Mouse (Mus musculus) midbrain, postnatal 0 days (tissue): ENCODE results near the gene Meltf. TPM values are rescaled to one million over a fixed set of nuclear protein-coding genes. Genes with fewer than 3 reads are reported as not detected.

Experiments
- ATAC-seq: fragments of 200-750 bp; cut with Nextera tagmentation; 2 replicates; pipeline ENCODE4 v1.8.0; 2017; ENCODE audit warnings: moderate number of reproducible peaks, mild to moderate bottlenecking, moderate TSS enrichment, moderate library complexity; ENCODE audit not compliant: low FRiP score
- DNase-seq: peaks from one replicate; pipeline ENCODE4 v3.0.0-alpha.2; 2015; ENCODE audit warnings: low spot score
- H3K27ac ChIP-seq: fragments of 300-500 bp; sonication (generic); 2 replicates; pipeline ENCODE4 v1.5.1; 2014; ENCODE audit warnings: low read depth, mild to moderate bottlenecking, low read length, mixed read lengths
- H3K27me3 ChIP-seq: fragments of 300-500 bp; sonication (generic); 2 replicates; pipeline ENCODE4 v1.6.1; 2014; ENCODE audit warnings: low read length, control low read depth, mixed read lengths; ENCODE audit not compliant: insufficient read depth
- H3K36me3 ChIP-seq: fragments of 300-500 bp; sonication (generic); 2 replicates; pipeline ENCODE4 v1.6.1; 2014; ENCODE audit warnings: low read length, control low read depth, mixed read lengths; ENCODE audit not compliant: insufficient read depth
- H3K4me1 ChIP-seq: fragments of 300-500 bp; sonication (generic); 2 replicates; pipeline ENCODE4 v1.6.1; 2014; ENCODE audit warnings: mild to moderate bottlenecking, control low read depth, antibody characterized with exemption, low read length, mixed read lengths; ENCODE audit not compliant: insufficient read depth
- H3K4me2 ChIP-seq: fragments of 300-500 bp; sonication (generic); 2 replicates; pipeline ENCODE4 v1.6.1; 2014; ENCODE audit warnings: low read depth, mild to moderate bottlenecking, low read length, mixed read lengths; ENCODE audit not compliant: poor library complexity, severe bottlenecking
- H3K4me3 ChIP-seq: fragments of 300-500 bp; sonication (generic); 2 replicates; pipeline ENCODE4 v1.5.1; 2014; ENCODE audit warnings: low read depth, mild to moderate bottlenecking, low read length, moderate library complexity
- H3K9ac ChIP-seq: fragments of 300-500 bp; sonication (generic); replicated peaks from 2 replicates; pipeline ENCODE4 v1.6.1; 2014; ENCODE audit warnings: mild to moderate bottlenecking, low read length, moderate library complexity, mixed read lengths; ENCODE audit not compliant: poor library complexity, severe bottlenecking
- H3K9me3 ChIP-seq: fragments of 300-500 bp; sonication (generic); 2 replicates; pipeline ENCODE4 v1.6.1; 2016; ENCODE audit warnings: low read length, control low read depth
- CTCF ChIP-seq: IDR thresholded peaks from 2 replicates; pipeline ENCODE4 v1.5.1; 2016; ENCODE audit warnings: antibody characterized with exemption, mild to moderate bottlenecking
- whole genome bisulfite sequencing: fragments of 180-500 bp; shearing (Covaris S2); extraction: QIAGEN DNeasy Blood & Tissue Kit; methylation state at CpG from one replicate; pipeline ENCODE4 v1.1.7; 2014; 5-methylcytosine and 5-hydroxymethylcytosine counted together
- polyA plus RNA-seq: library from polyadenylated mRNA; unstranded; fragments of >200 nt; fragmentation: Nextera tagmentation; extraction: Ambion mirVana; gene quantifications from 2 replicates; pipeline ENCODE4 v1.2.1, GENCODE M21; 2015
- total RNA-seq: library from RNA; depleted of rRNA; stranded (reverse); fragments of >200 nt; gene quantifications from 2 replicates; pipeline ENCODE4 v1.2.3, GENCODE M21; 2014

The Meltf gene
- total and polyA plus RNA-seq, 2 experiments from 2014 or later = 0.22 to 0.25 TPM

GRCm38 (mm10) chr16:31837362-31837761 lies 41.2 kb upstream of the Meltf start:
- DNase-seq = no peak

DNA sequence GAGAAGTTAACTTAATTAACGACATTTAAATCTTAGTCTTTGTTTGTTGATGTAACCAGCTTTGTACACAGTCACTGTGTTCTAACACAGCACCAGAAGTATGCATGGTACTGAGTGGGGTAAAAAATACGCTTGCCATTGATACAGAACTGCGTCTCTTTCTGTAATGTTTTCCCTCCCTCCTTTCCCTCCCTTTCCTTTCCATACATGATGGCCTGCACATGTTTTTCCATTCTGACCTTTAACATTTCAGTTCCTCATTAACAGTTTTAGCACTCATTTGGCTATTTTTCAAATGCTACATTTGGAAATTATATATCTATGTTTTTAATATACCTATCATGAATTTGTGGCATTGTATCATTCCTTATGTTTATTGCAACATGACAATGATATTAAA lies 34.4 kb upstream of the Meltf start:
- Histone ChIP-seq H3K4me2 (no peak overlapping the region), H3K27ac (no peak overlapping the region), H3K27me3 (no peaks in the 10 kb centered on the region), H3K4me3 (no peak overlapping the region), H3K4me1 (no peaks in the 10 kb centered on the region), H3K9me3 (no peaks in the 10 kb centered on the region), H3K9ac (no peak overlapping the region), H3K36me3 (no peaks in the 10 kb centered on the region)
- no peak for TF ChIP-seq CTCF
- no peak for ATAC-seq
- 95% methylated on average over 3 of the region's 3 CpGs for WGBS
- DNase-seq = no peak

More at GRCm38 (mm10) chr16:31837362-31837761, 41.2 kb upstream of the Meltf start:
- Histone ChIP-seq H3K36me3 (no peaks in the 10 kb centered on the region), H3K9ac (no peak overlapping the region), H3K4me3 (no peak overlapping the region), H3K27ac (no peak overlapping the region), H3K27me3 (no peaks in the 10 kb centered on the region), H3K9me3 (no peaks in the 10 kb centered on the region), H3K4me1 (no peaks in the 10 kb centered on the region), H3K4me2 (no peak overlapping the region)
- ATAC-seq = no peak
- no peak for TF ChIP-seq CTCF
- 92% methylated on average over 3 of the region's 3 CpGs for WGBS

GRCm38 (mm10) chr16:31846763-31847162 lies 31.8 kb upstream of the Meltf start:
- WGBS = 42% methylated on average over 10 of the region's 10 CpGs
- Histone ChIP-seq H3K27ac (no peak overlapping the region), H3K9ac (no peak overlapping the region), H3K36me3 (no peaks in the 10 kb centered on the region; the same call in 1 of the 2 replicates), H3K4me1 (no peaks in the 10 kb centered on the region), H3K4me2 (no peak overlapping the region), H3K4me3 (no peak overlapping the region), H3K27me3 (no peaks in the 10 kb centered on the region), H3K9me3 (no peaks in the 10 kb centered on the region)
- ATAC-seq (peak; percentile 78; the same call in 1 of the 2 replicates), DNase-seq (peak; percentile 48)
- TF ChIP-seq CTCF = no peak

DNA sequence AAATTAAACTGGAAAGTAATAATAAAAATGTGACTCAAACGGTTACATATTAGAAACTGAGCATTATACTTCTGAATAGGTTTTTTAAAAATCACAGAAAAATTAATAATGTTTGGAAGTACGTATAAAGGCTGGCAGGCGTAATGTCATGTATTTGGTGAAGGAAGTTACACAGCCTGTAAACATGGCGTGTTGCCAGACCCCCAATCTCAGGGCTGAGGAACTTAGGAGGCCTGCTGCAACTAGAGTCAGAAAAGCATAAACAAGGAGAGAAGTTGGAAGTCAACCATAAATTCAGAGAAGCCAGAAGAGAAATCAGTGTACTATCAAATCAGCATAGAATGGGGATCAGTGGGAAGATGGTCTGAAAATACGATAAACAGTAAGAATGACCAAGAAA lies 14.7 kb upstream of the Meltf start:
- 94% methylated on average over 5 of the region's 5 CpGs for WGBS
- Histone ChIP-seq H3K9me3 (0 out of 2 replicates have a peak, but pooled peaks cover 5% of the 10 kb centered on the region), H3K36me3 (peaks cover 16% of the 10 kb centered on the region), H3K27ac (no peak overlapping the region), H3K4me2 (no peak overlapping the region), H3K9ac (no peak overlapping the region), H3K4me1 (no peaks in the 10 kb centered on the region), H3K4me3 (no peak overlapping the region), H3K27me3 (no peaks in the 10 kb centered on the region)
- TF ChIP-seq CTCF = no peak
- ATAC-seq (no peak), DNase-seq (no peak)

DNA sequence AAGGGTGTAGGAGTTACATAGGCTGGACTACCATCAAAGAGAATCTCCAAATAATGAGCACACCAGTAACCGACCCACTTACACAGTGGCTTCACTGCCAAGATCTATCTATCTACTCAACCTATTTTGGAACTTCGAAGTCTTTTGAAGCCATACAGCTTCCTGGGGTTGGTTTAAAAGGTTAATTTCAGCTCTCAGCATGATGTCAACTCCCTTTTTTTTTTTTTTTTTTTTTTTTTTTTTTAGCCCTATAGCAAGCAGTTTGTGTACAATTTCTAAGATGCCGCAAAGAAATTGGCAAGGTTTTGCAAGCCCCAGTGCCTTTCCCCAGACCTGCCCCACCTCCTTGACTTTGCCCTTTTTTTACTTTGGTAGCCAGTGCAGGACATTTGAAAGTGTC lies 13.4 kb upstream of the Meltf start:
- peaks cover 16% of the 10 kb centered on the region for H3K36me3 ChIP-seq
- 0 out of 2 replicates have a peak, but pooled peaks cover 5% of the 10 kb centered on the region for H3K9me3 ChIP-seq
- H3K27ac ChIP-seq = no peak overlapping the region
- 59% methylated on average over 3 of the region's 3 CpGs for WGBS
- H3K4me3 ChIP-seq = no peak overlapping the region
- no peak overlapping the region for H3K9ac ChIP-seq
- ATAC-seq = no peak
- no peak overlapping the region for H3K4me2 ChIP-seq
- TF ChIP-seq CTCF = no peak
- H3K4me1 ChIP-seq = no peaks in the 10 kb centered on the region
- DNase-seq = no peak
- no peaks in the 10 kb centered on the region for H3K27me3 ChIP-seq

GRCm38 (mm10) chr16:31866911-31867310 lies 11.7 kb upstream of the Meltf start:
- Histone ChIP-seq H3K36me3 (peaks cover 13% of the 10 kb centered on the region), H3K27me3 (no peaks in the 10 kb centered on the region), H3K9me3 (no peaks in the 10 kb centered on the region), H3K27ac (no peak overlapping the region), H3K4me2 (no peak overlapping the region), H3K4me3 (no peak overlapping the region), H3K9ac (no peak overlapping the region), H3K4me1 (no peaks in the 10 kb centered on the region)
- DNase-seq (no peak), ATAC-seq (no peak)
- 92% methylated on average over 3 of the region's 3 CpGs for WGBS
- no peak for TF ChIP-seq CTCF
